Mouse (Mus musculus): ENCODE results near the gene Dlgap4. TPM values are rescaled to one million over a fixed set of nuclear protein-coding genes. Genes with fewer than 3 reads are reported as not detected.

Dlgap4 gene
- polyA plus RNA-seq, 1 experiment from 2014 or later, result 57.8 TPM

DNA sequence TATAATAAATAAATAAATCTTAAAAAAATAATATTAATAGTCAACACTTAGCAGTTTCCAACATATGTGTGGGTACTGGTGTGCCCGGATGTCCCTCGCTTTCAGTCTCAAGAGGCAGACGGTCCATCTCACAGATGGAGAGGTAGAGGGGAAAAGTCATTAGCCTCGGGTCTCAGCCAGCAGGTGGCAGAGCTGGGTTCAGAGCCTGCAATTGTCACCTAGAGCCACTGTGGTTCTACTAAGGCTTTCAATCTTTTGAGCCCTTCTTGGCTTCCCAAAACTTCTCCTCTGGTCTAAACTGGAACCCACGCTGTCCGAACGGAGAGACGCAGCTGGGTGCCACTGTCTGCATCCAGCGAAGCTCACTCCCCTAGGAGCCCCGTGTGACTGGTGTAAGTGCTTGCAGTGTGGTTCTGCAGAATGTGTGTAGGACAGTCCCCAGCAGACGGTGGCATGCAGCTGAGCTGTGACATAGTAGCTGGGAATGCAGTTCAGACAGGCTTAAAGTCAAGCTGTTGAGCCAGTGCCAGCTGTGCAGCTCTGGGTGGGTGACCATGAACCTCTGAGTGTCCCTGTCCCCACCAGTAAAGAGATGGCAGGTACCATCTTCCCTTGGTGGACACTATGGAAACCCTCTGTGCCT lies 29.2 kb upstream of the Dlgap4 start:
- Histone ChIP-seq H3K27ac (ENCODE audit: low read length) (peak overlapping the region; percentile 71), H3K4me3 (ENCODE audit: low read length) (no peak overlapping the region), H3K4me1 (ENCODE audit: control insufficient read depth, insufficient read depth, low read length) (peaks cover 22% of the 10 kb centered on the region), H3K36me3 (ENCODE audit: control insufficient read depth, insufficient read depth) (no peaks in the 10 kb centered on the region), H3K9ac (ENCODE audit: low read length) (no peak overlapping the region), H3K9me3 (replicated peaks; ENCODE audit: control insufficient read depth, low read length) (no peaks in the 10 kb centered on the region), H3K27me3 (ENCODE audit: control insufficient read depth, insufficient read depth, low read length) (no peaks in the 10 kb centered on the region), H3K4me2 (ENCODE audit: low read depth, low read length) (peak overlapping the region; percentile 44)
- 44% methylated on average over 11 of the region's 11 CpGs for WGBS
- peak; percentile 56 for ATAC-seq (replicated peaks; ENCODE audit: extremely low read depth, insufficient read depth, low FRiP score)

DNA sequence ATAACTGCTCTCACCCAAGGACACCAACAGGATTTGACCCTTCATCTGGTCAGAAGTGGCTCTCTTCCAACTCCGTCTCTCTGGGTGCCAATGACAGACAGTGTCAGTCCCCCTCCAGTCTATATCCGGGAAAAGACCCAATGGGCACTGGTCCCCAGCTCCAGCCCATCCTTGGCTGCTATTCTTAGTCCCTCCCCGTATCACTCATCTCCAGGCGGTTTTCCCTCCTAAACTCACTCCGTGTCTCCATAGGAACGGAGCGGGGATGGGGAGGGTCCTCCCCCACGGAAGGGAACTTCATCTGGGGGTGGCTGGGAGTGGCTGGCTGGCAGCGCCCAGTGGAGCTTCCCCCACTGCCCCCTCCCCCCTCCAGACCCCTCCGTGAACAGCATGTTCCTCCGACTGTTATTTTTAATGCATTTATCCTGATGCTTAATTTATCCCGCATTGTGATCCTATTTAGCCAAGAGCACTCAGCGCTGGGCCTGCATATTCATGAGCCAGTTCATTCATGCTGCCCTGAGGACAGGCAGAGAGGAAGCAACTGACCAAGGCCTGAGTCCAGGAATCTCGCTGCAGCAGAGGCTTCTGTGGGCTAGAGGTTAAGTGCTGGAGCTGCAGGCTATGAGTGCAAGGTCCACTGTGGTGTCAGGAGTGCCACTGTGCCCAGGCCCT lies 28.6 kb upstream of the Dlgap4 start:
- Histone ChIP-seq H3K9ac (ENCODE audit: low read length) (0 out of 2 replicates have a peak overlapping the region, but pooled peaks have one; percentile 8), H3K36me3 (ENCODE audit: control insufficient read depth, insufficient read depth) (no peaks in the 10 kb centered on the region), H3K4me3 (ENCODE audit: low read length) (no peak overlapping the region; the same call in 1 of the 2 replicates), H3K27me3 (ENCODE audit: control insufficient read depth, insufficient read depth, low read length) (no peaks in the 10 kb centered on the region), H3K4me1 (ENCODE audit: control insufficient read depth, insufficient read depth, low read length) (peaks cover 22% of the 10 kb centered on the region), H3K9me3 (replicated peaks; ENCODE audit: control insufficient read depth, low read length) (no peaks in the 10 kb centered on the region), H3K4me2 (ENCODE audit: low read depth, low read length) (peak overlapping the region; percentile 44), H3K27ac (ENCODE audit: low read length) (peak overlapping the region; percentile 77)
- WGBS, result 32% methylated on average over 14 of the region's 14 CpGs
- peak; percentile 71 for ATAC-seq (replicated peaks; ENCODE audit: extremely low read depth, insufficient read depth, low FRiP score)

DNA sequence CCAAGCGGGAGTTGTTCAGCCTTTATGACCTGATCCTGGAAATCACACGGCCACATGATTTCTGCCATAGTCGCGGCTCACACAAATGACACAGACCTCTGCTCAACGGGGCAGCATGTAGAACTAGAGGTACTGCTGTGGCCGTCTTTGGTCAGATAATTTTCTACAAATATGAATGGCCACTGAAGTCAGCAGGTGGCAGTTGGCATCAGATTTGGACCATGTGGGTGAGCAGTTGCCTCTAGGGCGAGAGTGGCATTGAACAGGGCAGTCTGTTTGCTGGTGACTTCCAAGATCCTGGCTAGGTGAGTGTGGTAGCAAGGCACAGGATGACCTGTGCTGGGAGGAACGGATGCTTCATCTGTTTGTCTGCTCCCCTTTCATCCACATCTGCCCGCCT lies 24.0 kb upstream of the Dlgap4 start:
- Histone ChIP-seq H3K4me1 (ENCODE audit: control insufficient read depth, insufficient read depth, low read length) (peaks cover 9% of the 10 kb centered on the region), H3K36me3 (ENCODE audit: control insufficient read depth, insufficient read depth) (no peaks in the 10 kb centered on the region), H3K4me2 (ENCODE audit: low read depth, low read length) (no peak overlapping the region), H3K27ac (ENCODE audit: low read length) (no peak overlapping the region), H3K9ac (ENCODE audit: low read length) (no peak overlapping the region), H3K27me3 (ENCODE audit: control insufficient read depth, insufficient read depth, low read length) (no peaks in the 10 kb centered on the region), H3K4me3 (ENCODE audit: low read length) (no peak overlapping the region), H3K9me3 (replicated peaks; ENCODE audit: control insufficient read depth, low read length) (no peaks in the 10 kb centered on the region)
- 87% methylated on average over 9 of the region's 9 CpGs for WGBS
- no peak for ATAC-seq (replicated peaks; ENCODE audit: extremely low read depth, insufficient read depth, low FRiP score)

DNA sequence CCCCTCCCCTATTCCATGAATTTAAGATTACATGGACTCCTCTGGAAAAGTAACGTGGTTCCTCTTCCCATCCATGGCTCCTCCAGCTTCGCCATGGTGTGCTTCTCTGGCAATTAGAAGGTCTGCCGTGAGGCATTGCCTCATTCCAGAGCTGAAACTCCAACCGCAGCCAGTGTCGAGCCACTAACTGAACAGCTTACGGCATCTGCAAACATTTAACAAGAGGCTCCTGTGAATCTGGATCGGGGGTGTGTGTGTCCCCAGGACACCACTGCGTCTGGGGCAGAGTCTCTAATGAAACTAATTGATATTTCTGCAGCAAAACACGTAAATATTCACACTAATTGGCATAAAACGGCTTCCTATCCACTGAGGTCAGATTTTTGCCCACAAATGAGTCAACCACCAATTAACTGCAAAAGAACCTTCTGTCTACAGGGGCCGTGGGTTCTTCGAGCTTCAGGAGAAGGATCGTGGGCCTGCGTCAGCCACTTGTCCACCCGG lies 18.5 kb upstream of the Dlgap4 start:
- Histone ChIP-seq H3K4me2 (ENCODE audit: low read depth, low read length) (no peak overlapping the region), H3K4me1 (ENCODE audit: control insufficient read depth, insufficient read depth, low read length) (no peaks in the 10 kb centered on the region), H3K9me3 (replicated peaks; ENCODE audit: control insufficient read depth, low read length) (no peaks in the 10 kb centered on the region), H3K27ac (ENCODE audit: low read length) (no peak overlapping the region), H3K9ac (ENCODE audit: low read length) (no peak overlapping the region), H3K27me3 (ENCODE audit: control insufficient read depth, insufficient read depth, low read length) (no peaks in the 10 kb centered on the region), H3K4me3 (ENCODE audit: low read length) (no peak overlapping the region), H3K36me3 (ENCODE audit: control insufficient read depth, insufficient read depth) (no peaks in the 10 kb centered on the region)
- no peak for ATAC-seq (replicated peaks; ENCODE audit: extremely low read depth, insufficient read depth, low FRiP score)
- 72% methylated on average over 15 of the region's 15 CpGs for WGBS

DNA sequence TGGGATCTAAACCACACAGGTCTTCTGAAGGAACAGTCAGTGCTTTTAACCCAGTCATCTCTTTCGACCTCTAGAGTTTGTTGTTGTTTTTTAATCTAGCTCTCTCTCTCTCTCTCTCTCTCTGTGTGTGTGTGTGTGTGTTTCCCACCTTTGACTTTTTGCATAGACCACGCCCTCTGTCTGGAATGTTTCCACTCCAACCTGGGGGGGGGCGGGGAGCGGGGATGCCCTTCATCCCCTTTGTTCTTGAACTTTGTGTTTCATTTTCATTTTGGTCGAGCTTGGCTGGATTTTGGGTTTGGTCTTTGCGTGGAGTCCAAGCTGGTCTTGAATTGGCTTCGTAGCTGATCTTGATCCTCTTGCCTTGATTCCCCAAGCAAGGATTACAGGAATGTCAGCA lies 10.9 kb upstream of the Dlgap4 start:
- Histone ChIP-seq H3K36me3 (ENCODE audit: control insufficient read depth, insufficient read depth) (no peaks in the 10 kb centered on the region), H3K4me2 (ENCODE audit: low read depth, low read length) (no peak overlapping the region), H3K4me1 (ENCODE audit: control insufficient read depth, insufficient read depth, low read length) (no peaks in the 10 kb centered on the region), H3K4me3 (ENCODE audit: low read length) (no peak overlapping the region), H3K27me3 (ENCODE audit: control insufficient read depth, insufficient read depth, low read length) (peaks cover 4% of the 10 kb centered on the region; the same call in 1 of the 2 replicates), H3K27ac (ENCODE audit: low read length) (no peak overlapping the region), H3K9ac (ENCODE audit: low read length) (no peak overlapping the region), H3K9me3 (replicated peaks; ENCODE audit: control insufficient read depth, low read length) (no peaks in the 10 kb centered on the region)
- ATAC-seq (replicated peaks; ENCODE audit: extremely low read depth, insufficient read depth, low FRiP score), result no peak
- 71% methylated on average over 7 of the region's 7 CpGs for WGBS

DNA sequence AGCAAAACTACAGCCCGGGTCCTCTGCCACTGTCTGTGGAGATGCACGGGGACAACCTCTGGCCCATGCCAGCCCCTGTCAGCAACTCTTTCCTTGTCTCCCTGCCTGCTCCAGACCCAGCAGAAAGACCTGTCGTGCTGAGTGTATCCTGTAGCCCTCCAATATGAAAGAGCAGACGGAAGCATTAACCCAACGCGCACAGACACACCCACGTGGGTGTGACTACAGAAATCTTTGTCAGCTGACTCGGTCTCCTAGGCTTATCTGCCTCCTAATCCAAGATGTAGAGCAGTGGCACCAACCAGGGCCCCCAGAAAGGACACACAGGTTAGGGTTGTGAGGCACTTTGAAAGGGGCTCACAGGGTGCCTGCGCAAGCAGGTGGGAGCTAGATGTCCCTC lies 9.8 kb upstream of the Dlgap4 start:
- 71% methylated on average over 9 of the region's 9 CpGs for WGBS
- no peaks in the 10 kb centered on the region for H3K9me3 ChIP-seq (replicated peaks; ENCODE audit: control insufficient read depth, low read length)
- H3K4me3 ChIP-seq (ENCODE audit: low read length), result no peak overlapping the region
- no peaks in the 10 kb centered on the region for H3K4me1 ChIP-seq (ENCODE audit: control insufficient read depth, insufficient read depth, low read length)
- ATAC-seq (replicated peaks; ENCODE audit: extremely low read depth, insufficient read depth, low FRiP score), result no peak
- H3K27me3 ChIP-seq (ENCODE audit: control insufficient read depth, insufficient read depth, low read length), result peaks cover 11% of the 10 kb centered on the region
- H3K9ac ChIP-seq (ENCODE audit: low read length), result no peak overlapping the region
- H3K4me2 ChIP-seq (ENCODE audit: low read depth, low read length), result no peak overlapping the region
- H3K27ac ChIP-seq (ENCODE audit: low read length), result no peak overlapping the region
- no peaks in the 10 kb centered on the region for H3K36me3 ChIP-seq (ENCODE audit: control insufficient read depth, insufficient read depth)

DNA sequence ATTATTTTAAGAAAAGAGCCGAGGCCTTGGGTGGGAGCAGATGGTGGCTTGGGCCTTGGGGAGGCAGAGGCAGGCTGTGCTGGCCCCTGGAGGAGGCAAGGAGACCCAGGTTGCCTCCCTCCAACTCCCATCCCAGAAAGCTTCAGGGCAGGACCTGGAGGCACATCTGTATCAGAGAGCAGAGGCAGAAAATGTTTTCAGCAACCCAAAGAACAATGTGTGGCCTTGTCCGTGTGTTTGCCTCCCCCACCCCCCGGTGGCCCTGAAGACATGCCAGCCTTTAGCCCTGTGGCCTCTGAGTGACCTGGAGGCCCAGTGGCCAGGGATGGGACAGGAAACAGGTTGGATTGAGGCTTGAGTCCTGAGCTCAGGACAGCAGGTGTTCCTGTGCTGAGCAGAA lies 8.4 kb upstream of the Dlgap4 start:
- Histone ChIP-seq H3K9me3 (replicated peaks; ENCODE audit: control insufficient read depth, low read length) (no peaks in the 10 kb centered on the region), H3K9ac (ENCODE audit: low read length) (no peak overlapping the region), H3K4me2 (ENCODE audit: low read depth, low read length) (no peak overlapping the region), H3K27me3 (ENCODE audit: control insufficient read depth, insufficient read depth, low read length) (peaks cover 21% of the 10 kb centered on the region), H3K27ac (ENCODE audit: low read length) (no peak overlapping the region), H3K36me3 (ENCODE audit: control insufficient read depth, insufficient read depth) (no peaks in the 10 kb centered on the region), H3K4me3 (ENCODE audit: low read length) (no peak overlapping the region), H3K4me1 (ENCODE audit: control insufficient read depth, insufficient read depth, low read length) (no peaks in the 10 kb centered on the region)
- 59% methylated on average over 3 of the region's 3 CpGs for WGBS
- ATAC-seq (replicated peaks; ENCODE audit: extremely low read depth, insufficient read depth, low FRiP score), result no peak

DNA sequence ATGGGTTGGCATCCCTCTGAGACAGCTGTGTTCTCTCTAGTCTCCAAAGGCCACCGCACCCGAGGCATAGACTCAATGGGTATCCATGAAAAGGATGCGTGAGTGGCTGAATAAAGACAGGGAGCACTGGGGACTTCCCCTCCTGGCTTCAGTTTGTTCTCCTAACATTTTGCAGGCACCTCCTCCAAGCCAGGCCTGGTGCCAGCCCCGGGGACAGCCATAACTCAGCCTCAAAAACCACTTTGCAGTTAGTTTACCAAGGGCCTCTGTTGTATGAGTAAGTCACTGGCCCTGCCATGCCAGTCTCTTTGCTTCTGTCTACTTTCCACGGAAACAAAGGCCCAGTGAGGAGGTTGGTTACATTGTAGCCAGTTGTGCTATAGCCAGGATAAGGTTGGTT lies 7.5 kb upstream of the Dlgap4 start:
- H3K9ac ChIP-seq (ENCODE audit: low read length), result no peak overlapping the region
- no peak overlapping the region for H3K27ac ChIP-seq (ENCODE audit: low read length)
- no peaks in the 10 kb centered on the region for H3K36me3 ChIP-seq (ENCODE audit: control insufficient read depth, insufficient read depth)
- H3K9me3 ChIP-seq (replicated peaks; ENCODE audit: control insufficient read depth, low read length), result no peaks in the 10 kb centered on the region
- H3K27me3 ChIP-seq (ENCODE audit: control insufficient read depth, insufficient read depth, low read length), result peaks cover 23% of the 10 kb centered on the region
- WGBS, result 69% methylated on average over 5 of the region's 5 CpGs
- H3K4me3 ChIP-seq (ENCODE audit: low read length), result no peak overlapping the region
- no peak overlapping the region for H3K4me2 ChIP-seq (ENCODE audit: low read depth, low read length)
- no peak for ATAC-seq (replicated peaks; ENCODE audit: extremely low read depth, insufficient read depth, low FRiP score)
- no peaks in the 10 kb centered on the region for H3K4me1 ChIP-seq (ENCODE audit: control insufficient read depth, insufficient read depth, low read length)

DNA sequence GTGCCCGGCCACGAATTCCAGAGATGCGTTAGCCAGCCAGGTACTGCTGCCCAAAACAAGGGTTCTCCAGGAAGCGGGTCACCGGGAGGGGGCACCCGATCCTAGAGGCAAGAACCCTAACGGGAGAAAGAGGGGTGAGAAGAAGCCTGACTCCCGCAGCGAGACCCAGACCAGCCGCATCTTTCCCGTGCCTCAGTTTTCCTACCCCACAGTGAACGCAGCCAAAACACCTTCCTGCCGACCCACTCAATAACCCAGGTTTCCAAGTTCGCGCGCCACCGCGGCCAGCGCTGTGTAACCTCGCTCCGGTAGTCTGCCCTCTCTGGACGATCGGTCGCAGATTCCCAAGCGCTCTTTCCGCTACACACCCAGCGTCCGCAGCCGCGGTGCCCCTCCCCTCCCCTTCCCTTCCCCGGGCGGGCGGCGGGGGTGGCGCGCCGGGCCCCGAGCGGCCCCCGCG lies 394 bp upstream of the Dlgap4 start:
- 0% methylated on average over 35 of the region's 41 CpGs for WGBS
- Histone ChIP-seq H3K36me3 (ENCODE audit: control insufficient read depth, insufficient read depth) (no peaks in the 10 kb centered on the region), H3K4me3 (ENCODE audit: low read length) (peak overlapping the region; percentile 67), H3K4me2 (ENCODE audit: low read depth, low read length) (peak overlapping the region; percentile 97), H3K27me3 (ENCODE audit: control insufficient read depth, insufficient read depth, low read length) (peaks cover 74% of the 10 kb centered on the region), H3K9ac (ENCODE audit: low read length) (peak overlapping the region; percentile 70), H3K9me3 (replicated peaks; ENCODE audit: control insufficient read depth, low read length) (no peaks in the 10 kb centered on the region), H3K4me1 (ENCODE audit: control insufficient read depth, insufficient read depth, low read length) (peaks cover 10% of the 10 kb centered on the region; the same call in 1 of the 2 replicates), H3K27ac (ENCODE audit: low read length) (no peak overlapping the region)
- 0 out of 2 replicates have a peak, but pooled peaks have one; percentile 28 for ATAC-seq (replicated peaks; ENCODE audit: extremely low read depth, insufficient read depth, low FRiP score)

Measured in heart, embryonic 16.5 days (tissue).